Mouse (Mus musculus) small intestine, adult 2 months (tissue): ENCODE measurements around the gene Helz. TPM values are rescaled to one million over a fixed set of nuclear protein-coding genes. Genes with fewer than 3 reads are reported as not detected.
"Not testable (repeated sequence)": the region's sequence is repeated elsewhere in the genome, so short reads cannot be mapped to it uniquely, and the experiment has no call there.

ENCODE experiments used
- H3K27ac ChIP-seq: fragments of 200-500 bp; 2 replicates; pipeline ENCODE4 v1.5.1; 2012; ENCODE audit warnings: low read depth, low read length, control low read depth, inconsistent platforms; ENCODE audit not compliant: insufficient read depth
- H3K27me3 ChIP-seq: fragments of 200-500 bp; 2 replicates; pipeline ENCODE4 v1.6.1; 2012; ENCODE audit warnings: mild to moderate bottlenecking, moderate library complexity, low read length, inconsistent platforms; ENCODE audit not compliant: control insufficient read depth, insufficient read depth
- H3K36me3 ChIP-seq: fragments of 200-500 bp; 2 replicates; pipeline ENCODE4 v1.6.1; 2012; ENCODE audit warnings: mild to moderate bottlenecking, low read length, control low read depth, inconsistent platforms; ENCODE audit not compliant: control insufficient read depth, insufficient read depth
- H3K4me1 ChIP-seq: fragments of 200-500 bp; 2 replicates; pipeline ENCODE4 v1.6.1; 2012; ENCODE audit warnings: low read length, inconsistent platforms, mixed read lengths; ENCODE audit not compliant: control insufficient read depth, insufficient read depth, insufficient read length
- H3K4me3 ChIP-seq: fragments of 200-500 bp; 2 replicates; pipeline ENCODE4 v1.5.1; 2012; ENCODE audit warnings: low read depth, mild to moderate bottlenecking, control low read depth, inconsistent platforms, low read length, moderate library complexity
- CTCF ChIP-seq: fragments of 200-500 bp; IDR thresholded peaks from 2 replicates; pipeline ENCODE4 v1.5.1; 2012; ENCODE audit warnings: low read depth, mild to moderate bottlenecking, control low read depth, inconsistent platforms, low read length, moderate library complexity, mixed read lengths; ENCODE audit not compliant: insufficient replicate concordance, insufficient read length; ENCODE audit errors: extremely low read depth
- POLR2A ChIP-seq: fragments of 200-500 bp; IDR thresholded peaks from 2 replicates; pipeline ENCODE4 v1.6.1; 2012; ENCODE audit warnings: low read depth, mild to moderate bottlenecking, control low read depth, inconsistent platforms, low read length, moderate library complexity
- WGBS: fragments of 180-500 bp; shearing (Covaris S2); methylation state at CpG from one replicate; pipeline ENCODE4 v1.1.7; 2018; 5-methylcytosine and 5-hydroxymethylcytosine counted together
- polyA plus RNA-seq: library from polyadenylated mRNA; depleted of rRNA; stranded (reverse); fragments of >200 nt; gene quantifications from 2 replicates; pipeline ENCODE4 v1.2.3, GENCODE M21; 2012; rRNA removed

The Helz gene
- polyA plus RNA-seq = 6.4 and 19.5 TPM in 2 replicates

DNA sequence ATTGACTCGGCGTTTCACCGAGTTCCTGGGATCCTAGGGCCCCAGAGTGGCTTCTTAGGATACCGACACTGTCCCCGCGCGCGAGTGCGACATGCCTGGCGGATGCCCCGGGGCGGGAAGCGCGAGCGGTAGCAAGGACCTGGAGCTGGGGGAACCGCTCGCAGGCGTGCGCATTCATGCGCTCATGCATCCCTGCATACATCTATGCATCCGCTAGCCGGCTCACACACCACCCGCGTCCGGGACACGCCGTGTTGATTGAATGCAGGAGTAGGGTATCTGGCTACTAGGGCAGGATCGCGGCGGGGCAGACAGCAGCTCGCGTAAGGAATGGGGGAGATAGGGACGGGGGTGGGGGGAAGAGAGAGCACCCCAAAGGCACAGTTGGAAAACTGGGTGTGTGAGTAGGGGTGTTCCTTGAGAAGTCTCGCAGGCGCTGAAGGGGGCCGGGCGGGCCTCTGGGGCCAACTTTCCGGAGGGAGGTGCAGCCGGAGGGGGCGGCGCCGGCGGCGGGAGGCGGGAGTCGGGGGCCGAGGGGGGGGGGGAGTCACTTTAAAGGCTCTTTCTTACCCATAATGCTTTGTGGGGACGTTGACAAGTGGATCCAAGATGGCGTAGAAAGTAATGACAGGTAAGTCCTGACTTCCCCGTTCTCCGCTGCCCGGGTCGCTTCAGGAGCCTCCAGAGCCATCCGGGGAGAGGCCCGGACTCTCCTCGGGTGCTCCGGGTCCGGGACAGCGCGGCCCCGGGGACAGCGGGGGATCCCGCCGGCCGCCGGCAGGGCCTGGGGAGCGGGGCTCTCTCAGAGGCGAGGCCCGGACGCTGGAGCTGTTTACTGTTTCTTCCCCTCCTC is at the start of gene Helz:
Gene Helz (plus strand): TSS at position 580 of the 853 bp plus-strand sequence.
- Histone ChIP-seq H3K27ac (peak within 1 kb of the TSS; percentile 87), H3K36me3 (peaks cover 13% of the 10 kb centered on the region), H3K27me3 (no peaks in the 10 kb centered on the region), H3K4me3 (peak within 1 kb of the TSS; percentile 88), H3K4me1 (peaks cover 10% of the 10 kb centered on the region)
- WGBS = under 1% methylated on average over 68 of the region's 70 CpGs
- TF ChIP-seq CTCF (no peak), POLR2A (peak; percentile 59)

- Histone ChIP-seq H3K36me3 (peaks cover 2% of the 10 kb centered on the region; the same call in 1 of the 2 replicates), H3K4me1 (no peaks in the 10 kb centered on the region), H3K27me3 (no peaks in the 10 kb centered on the region), H3K27ac (no peak overlapping the region), H3K4me3 (no peak overlapping the region)
- TF ChIP-seq POLR2A = no peak
- TF ChIP-seq CTCF = peak; percentile 12; the same call in 1 of the 2 replicates
- 74% methylated on average over 8 of the region's 8 CpGs for WGBS
Measured at GRCm38 (mm10) chr11:107502801-107503200, 44.9 kb upstream of the Helz start.

- 83% methylated on average over 3 of the region's 4 CpGs for WGBS
- not testable (repeated sequence) for H3K27ac ChIP-seq, H3K4me3 ChIP-seq, H3K27me3 ChIP-seq, H3K36me3 ChIP-seq, H3K4me1 ChIP-seq
Measured at GRCm38 (mm10) chr11:107504364-107504763, 43.4 kb upstream of the Helz start.

DNA sequence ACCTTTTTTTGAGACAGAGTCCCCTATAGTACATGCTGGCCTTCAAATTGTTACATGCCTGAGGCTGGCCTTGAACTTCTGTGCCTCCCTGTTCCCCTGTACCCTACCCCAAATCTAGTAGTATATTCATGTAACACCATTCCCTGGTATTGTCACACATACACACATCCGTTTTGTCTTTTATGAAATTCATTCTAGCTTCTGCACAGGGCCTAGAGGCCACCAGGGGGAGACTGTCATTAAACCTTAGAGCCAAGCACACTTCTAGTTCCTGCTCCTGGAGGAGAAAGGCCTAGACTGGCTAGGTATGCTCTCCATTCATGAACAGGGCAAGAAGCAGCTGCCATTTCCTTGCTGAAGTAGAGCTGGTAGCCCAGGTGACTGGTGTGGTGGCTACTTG is 41.5 kb upstream of the Helz start:
- Histone ChIP-seq H3K27ac (no peak overlapping the region), H3K27me3 (no peaks in the 10 kb centered on the region), H3K4me1 (peaks cover 2% of the 10 kb centered on the region; the same call in 1 of the 2 replicates), H3K4me3 (no peak overlapping the region), H3K36me3 (no peaks in the 10 kb centered on the region)
- TF ChIP-seq POLR2A (no peak), CTCF (peak; percentile 38; the same call in 1 of the 2 replicates)
- 44% methylated on average over 1 of the region's 1 CpGs for WGBS

- 40% methylated on average over 11 of the region's 11 CpGs for WGBS
- TF ChIP-seq POLR2A (no peak), CTCF (peak; percentile 20; the same call in 1 of the 2 replicates)
- Histone ChIP-seq H3K27ac (no peak overlapping the region), H3K27me3 (no peaks in the 10 kb centered on the region), H3K36me3 (no peaks in the 10 kb centered on the region), H3K4me3 (no peak overlapping the region), H3K4me1 (peaks cover 4% of the 10 kb centered on the region)
Measured at GRCm38 (mm10) chr11:107509631-107510338, 37.9 kb upstream of the Helz start.

DNA sequence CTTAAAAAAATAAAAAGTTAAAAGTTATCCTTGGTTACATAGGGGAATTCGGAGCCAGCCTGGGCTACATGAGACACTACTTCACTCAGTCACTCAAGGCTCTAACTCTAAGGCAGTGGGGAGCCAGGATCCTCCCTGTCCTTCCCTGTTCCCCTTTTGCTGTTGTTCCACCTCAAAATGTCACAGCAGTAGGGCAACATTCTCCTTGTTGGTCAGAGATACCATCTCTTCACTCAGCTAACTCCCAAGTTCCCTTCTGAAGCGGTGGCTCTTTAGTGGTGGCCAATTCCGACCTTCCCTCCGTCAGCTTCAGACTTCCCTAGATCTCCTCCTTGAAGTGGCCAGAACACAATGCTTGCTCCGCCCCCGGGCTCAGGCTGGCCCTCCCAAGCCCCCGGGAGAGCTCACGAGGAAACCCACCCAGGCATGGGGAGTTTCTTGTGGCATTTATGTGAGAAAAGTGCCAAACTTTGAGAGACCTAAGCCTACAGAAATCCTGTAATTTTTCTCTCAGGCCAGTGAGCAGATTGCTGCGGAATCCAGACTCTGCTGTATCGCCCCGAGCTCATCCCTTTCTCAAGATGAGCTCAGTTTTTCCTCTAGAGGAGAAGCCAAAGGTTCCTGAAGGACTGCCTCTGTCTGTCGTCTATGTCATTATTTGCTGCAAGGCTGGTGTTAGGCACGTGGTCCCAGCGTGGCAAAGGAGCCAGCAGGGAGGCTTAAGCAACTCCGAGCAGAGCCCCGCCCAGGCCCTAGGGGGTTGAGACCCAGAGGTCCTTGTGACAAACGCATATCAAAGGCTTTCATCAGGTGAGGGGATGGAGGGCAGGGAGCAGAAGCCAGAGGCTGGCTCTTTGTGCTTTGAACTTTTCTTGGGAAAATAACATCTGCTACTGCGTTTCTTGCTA is 37.1 kb upstream of the Helz start:
- TF ChIP-seq POLR2A = no peak
- TF ChIP-seq CTCF = no peak
- Histone ChIP-seq H3K27me3 (no peaks in the 10 kb centered on the region), H3K27ac (no peak overlapping the region), H3K4me1 (peaks cover 4% of the 10 kb centered on the region), H3K4me3 (no peak overlapping the region), H3K36me3 (no peaks in the 10 kb centered on the region)
- WGBS = 9% methylated on average over 18 of the region's 18 CpGs
